Mouse (Mus musculus) B cell, adult (primary cell): ENCODE measurements around the gene Akr1c13. TPM values are rescaled to one million over a fixed set of nuclear protein-coding genes. Genes with fewer than 3 reads are reported as not detected.

Experiments used
- total RNA-seq: library from RNA; stranded (reverse); gene quantifications from 4 replicates; pipeline ENCODE4 v1.2.4, GENCODE M21; 2023; ENCODE audit not compliant: inconsistent age

Gene Akr1c13
- 0.75 to 3.6 TPM (median 1.3 TPM) in 3 of 4 replicates, not detected in the other for total RNA-seq

DNA sequence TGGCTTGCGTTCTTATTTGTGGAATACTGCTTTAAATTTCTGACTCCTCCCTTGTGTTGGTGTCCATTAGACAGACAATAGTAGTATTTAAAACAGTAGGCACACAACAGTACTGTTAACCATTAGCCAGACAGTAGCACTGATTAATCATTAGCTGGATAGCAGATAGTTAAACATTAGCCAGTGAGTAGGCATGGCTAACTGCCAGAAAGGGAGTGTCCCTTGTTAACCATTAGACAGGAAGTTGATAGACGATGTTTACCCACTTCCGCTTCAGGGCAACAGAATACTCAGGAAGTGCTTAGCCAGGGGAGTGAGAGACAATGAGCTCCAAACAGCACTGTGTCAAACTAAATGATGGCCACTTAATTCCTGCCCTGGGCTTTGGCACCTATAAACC, at the start of gene Akr1c13:
Gene Akr1c13, plus strand, starts transcription at position 247 of the 400 bp plus-strand sequence.

GRCm38 (mm10) chr13:4150518-4150917, 40.4 kb upstream of the Akr1c13 start, which contains the start of gene Akr1c18:
Gene Akr1c18, minus strand, starts transcription at chr13:4150654.

GRCm38 (mm10) chr13:4228441-4228840, 37.5 kb downstream of the Akr1c13 start, which contains the start of gene Akr1c19:
Gene Akr1c19, plus strand, starts transcription at chr13:4228700.

Other genes with a start within 250 kb of the Akr1c13 start
- gene Ucn3, start 245.8 kb upstream of the Akr1c13 start, total RNA-seq, result not detected in 4 replicates
- not detected in 4 replicates for gene Akr1c14, start 142.1 kb upstream of the Akr1c13 start, total RNA-seq
- not detected in 4 replicates for gene Akr1c18, start 40.5 kb upstream of the Akr1c13 start, total RNA-seq
- gene Akr1c19, start 37.5 kb downstream of the Akr1c13 start, total RNA-seq, result not detected in 4 replicates
- not detected in 4 replicates for gene Akr1c12, start 88.3 kb downstream of the Akr1c13 start, total RNA-seq
- gene Akr1c6, start 243.2 kb downstream of the Akr1c13 start, total RNA-seq, result not detected in 4 replicates